In genomic region chr13:41899281-41899680, GRCm38 (mm10) we compare ENCODE assay signal across 24 mouse cellular contexts. TPM values are rescaled to one million over a fixed set of nuclear protein-coding genes. Genes with fewer than 3 reads are reported as not detected.
DNase-seq lines count a peak whose midpoint lies in the region; ATAC-seq and TF ChIP-seq lines count a peak whose summit lies in the region.
"Had no signal": no experiment of that assay in that cellular context is flagged by ENCODE, and none has a peak within 500 bp of the region (broad histone marks: within the 10 kb centered on the region; RNA-seq: fewer than 3 reads in every experiment).

No protein-coding gene starts in this region.

- no peak for ATAC-seq in heart, embryonic 12.5 days (ENCODE audit: insufficient number of reproducible peaks, low FRiP score)
- ATAC-seq in kidney, postnatal 0 days (replicated peaks; ENCODE audit: low FRiP score, low read depth): no peak
- ATAC-seq in lung, embryonic 15.5 days (ENCODE audit: borderline replicate concordance, extremely low read depth, low FRiP score, low TSS enrichment): peak; percentile 59; the same call in 1 of the 2 replicates
- ATAC-seq: forebrain, embryonic 13.5 days; forebrain, embryonic 15.5 days; forebrain, postnatal 0 days; Patski had no signal

- dilution Hi-C loops in CH12.LX (cut with MboI; ENCODE audit: extremely low pct_ligation_motif_present, extremely low pct_unique_long_range_greater_than_20kb, low sequenced_read_pairs): no loop called here

- TF ChIP-seq RAD21 in CH12.LX (IDR thresholded peaks at IDR 0.05; ENCODE audit: low read depth, low read length): no peak

- H3K36me3 ChIP-seq in heart, embryonic 12.5 days: no peaks in the 10 kb centered on the region
- no peaks in the 10 kb centered on the region for H3K36me3 ChIP-seq in kidney, postnatal 0 days (ENCODE audit: insufficient read depth, low read length)
- no peaks in the 10 kb centered on the region for H3K36me3 ChIP-seq in lung, embryonic 15.5 days
- peaks cover 3 to 15% of the 10 kb centered on the region in 2 experiments for H3K36me3 ChIP-seq in CH12.LX (replicated peaks in 1 of 2; ENCODE audit: control insufficient read depth in 1 of 2, insufficient read depth in 1 of 2, low read length in 1 of 2)
- H3K36me3 ChIP-seq: embryonic facial prominence, embryonic 13.5 days; forebrain, embryonic 15.5 days; G1E had no signal

- peak; percentile 51 for DNase-seq in heart, adult 11 months
- DNase-seq in kidney, postnatal 0 days (ENCODE audit: low spot score): peak; percentile 69
- DNase-seq in kidney, adult 8-10 months: no peak
- DNase-seq in lung, postnatal 14 days: no peak
- DNase-seq in CH12.LX (ENCODE audit: extremely low read depth): no peak
- DNase-seq in spleen, postnatal 36 days (ENCODE audit: low spot score in 2 of 2): no peak
- DNase-seq: adrenal gland, adult 8-10 months; adrenal gland, postnatal 14 days; adrenal gland, postnatal 36 days; cerebellum, adult 11-12 months; cerebellum, adult 2 months; cerebellum, adult 9-10 months; cerebellum, postnatal 10 days; cerebellum, postnatal 25 days; forebrain, postnatal 0 days had no signal

- H3K79me2 ChIP-seq in CH12.LX (replicated peaks; ENCODE audit: control insufficient read depth, extremely low read depth, insufficient read depth, poor library complexity, severe bottlenecking): no peaks in the 10 kb centered on the region; the same call in 1 of the 2 replicates

- in situ Hi-C loops in CH12.LX (cut with MboI; ENCODE audit: low pct_ligation_motif_present, low pct_unique_long_range_greater_than_20kb, low sequenced_read_pairs): no loop called here

- TF ChIP-seq CTCF in kidney, postnatal 0 days (IDR thresholded peaks at IDR 0.05; ENCODE audit: low read depth): no peak
- TF ChIP-seq CTCF in CH12.LX (conservative IDR thresholded peaks at IDR 0.05 in 1 of 2, IDR thresholded peaks at IDR 0.05 in 1 of 2; ENCODE audit: low read depth in 2 of 2, low read length in 2 of 2): no peak

- H3K27ac ChIP-seq in heart, embryonic 12.5 days (ENCODE audit: poor library complexity, severe bottlenecking): no peak overlapping the region
- H3K27ac ChIP-seq in kidney, postnatal 0 days: no peak overlapping the region
- no peak overlapping the region for H3K27ac ChIP-seq in lung, embryonic 15.5 days
- H3K27ac ChIP-seq in CH12.LX (ENCODE audit: insufficient read depth, low read depth): peak overlapping the region; percentile 88
- H3K27ac ChIP-seq: embryonic facial prominence, embryonic 13.5 days; forebrain, embryonic 13.5 days; forebrain, embryonic 15.5 days had no signal

- H3K4me1 ChIP-seq in heart, embryonic 12.5 days (replicated peaks): no peaks in the 10 kb centered on the region
- no peaks in the 10 kb centered on the region for H3K4me1 ChIP-seq in kidney, postnatal 0 days (replicated peaks; ENCODE audit: insufficient read depth, low read length)
- 0 out of 2 replicates have a peak, but pooled peaks cover 5% of the 10 kb centered on the region for H3K4me1 ChIP-seq in lung, embryonic 15.5 days
- H3K4me1 ChIP-seq in CH12.LX (ENCODE audit: control insufficient read depth in 1 of 2, insufficient read depth in 2 of 2): peaks cover 25 to 62% of the 10 kb centered on the region in 2 experiments
- H3K4me1 ChIP-seq: embryonic facial prominence, embryonic 13.5 days; forebrain, embryonic 13.5 days; forebrain, embryonic 15.5 days had no signal

- H3K9me3 ChIP-seq in heart, embryonic 12.5 days (replicated peaks): no peaks in the 10 kb centered on the region
- no peaks in the 10 kb centered on the region for H3K9me3 ChIP-seq in kidney, postnatal 0 days (replicated peaks; ENCODE audit: low read length)
- no peaks in the 10 kb centered on the region for H3K9me3 ChIP-seq in lung, embryonic 15.5 days
- H3K9me3 ChIP-seq in CH12.LX (replicated peaks; ENCODE audit: low read length): peaks cover 15% of the 10 kb centered on the region
- H3K9me3 ChIP-seq: embryonic facial prominence, embryonic 13.5 days; forebrain, embryonic 13.5 days; forebrain, embryonic 15.5 days; G1E had no signal

- WGBS in heart, embryonic 12.5 days: 83% methylated on average over 7 of the region's 7 CpGs
- WGBS in kidney, postnatal 0 days: 42% methylated on average over 7 of the region's 7 CpGs
- WGBS in lung, embryonic 15.5 days: 48% methylated on average over 7 of the region's 7 CpGs

- no peak for TF ChIP-seq EP300 in CH12.LX (IDR thresholded peaks at IDR 0.05; ENCODE audit: low read length)

- no peak for TF ChIP-seq POLR2A in CH12.LX (IDR thresholded peaks at IDR 0.05; ENCODE audit: low read depth, low read length)

- H3K4me3 ChIP-seq in heart, embryonic 12.5 days: no peak overlapping the region
- H3K4me3 ChIP-seq in kidney, postnatal 0 days (replicated peaks; ENCODE audit: low read depth, low read length): no peak overlapping the region
- H3K4me3 ChIP-seq in lung, embryonic 15.5 days: no peak overlapping the region
- peak overlapping the region; percentile 19 to 37 (median 22) for H3K4me3 ChIP-seq in CH12.LX (replicated peaks in 1 of 3; ENCODE audit: low read depth in 2 of 3, low read length in 2 of 3, poor library complexity in 1 of 3)
- H3K4me3 ChIP-seq: embryonic facial prominence, embryonic 13.5 days; forebrain, embryonic 13.5 days; forebrain, embryonic 15.5 days had no signal

- H3K27me3 ChIP-seq in heart, embryonic 12.5 days (replicated peaks): no peaks in the 10 kb centered on the region
- no peaks in the 10 kb centered on the region for H3K27me3 ChIP-seq in kidney, postnatal 0 days (ENCODE audit: insufficient read depth, low read length)
- no peaks in the 10 kb centered on the region for H3K27me3 ChIP-seq in lung, embryonic 15.5 days
- H3K27me3 ChIP-seq in CH12.LX (replicated peaks): no peaks in the 10 kb centered on the region
- H3K27me3 ChIP-seq: embryonic facial prominence, embryonic 13.5 days; forebrain, embryonic 13.5 days; forebrain, embryonic 15.5 days had no signal

- no peak overlapping the region for H3K4me2 ChIP-seq in heart, embryonic 12.5 days
- H3K4me2 ChIP-seq in kidney, postnatal 0 days (ENCODE audit: low read length): no peak overlapping the region
- no peak overlapping the region for H3K4me2 ChIP-seq in lung, embryonic 15.5 days
- H3K4me2 ChIP-seq in CH12.LX (ENCODE audit: insufficient read depth, low read depth, poor library complexity, severe bottlenecking): peak overlapping the region; percentile 82
- H3K4me2 ChIP-seq: embryonic facial prominence, embryonic 13.5 days; forebrain, embryonic 13.5 days; forebrain, embryonic 15.5 days had no signal

- H3K9ac ChIP-seq in heart, embryonic 12.5 days: no peak overlapping the region
- no peak overlapping the region for H3K9ac ChIP-seq in kidney, postnatal 0 days (ENCODE audit: low read depth, low read length)
- no peak overlapping the region for H3K9ac ChIP-seq in lung, embryonic 15.5 days
- peak overlapping the region; percentile 69; the same call in 1 of the 2 replicates for H3K9ac ChIP-seq in CH12.LX (ENCODE audit: insufficient read depth, low read depth)
- H3K9ac ChIP-seq: embryonic facial prominence, embryonic 13.5 days; forebrain, embryonic 13.5 days; forebrain, embryonic 15.5 days; forebrain, postnatal 0 days had no signal

TF ChIP-seq in CH12.LX, 34 proteins besides CTCF, POLR2A, EP300 and RAD21:
- no peak for TF ChIP-seq MAX (IDR thresholded peaks at IDR 0.05; ENCODE audit: low read length)
- TF ChIP-seq JUN (IDR thresholded peaks at IDR 0.05; ENCODE audit: insufficient read depth, low read depth, low read length): no peak
- TF ChIP-seq SMC3 (IDR thresholded peaks at IDR 0.05; ENCODE audit: low read depth, low read length): no peak
- TF ChIP-seq POLR2AphosphoS2 (IDR thresholded peaks at IDR 0.05; ENCODE audit: low read depth, low read length): no peak
- TF ChIP-seq NELFE (IDR thresholded peaks at IDR 0.05; ENCODE audit: low read depth, low read length): no peak
- no peak for TF ChIP-seq MEF2A (IDR thresholded peaks at IDR 0.05; ENCODE audit: borderline replicate concordance, low read depth, low read length)
- TF ChIP-seq IRF4 (IDR thresholded peaks at IDR 0.05; ENCODE audit: low read depth, low read length): no peak
TF ChIP-seq in CH12.LX: peak in this region for 0.

RNA-seq across cellular contexts. Expression of gene Adtrp, which starts 51.8 kb away (rescaled TPM):
- polyA plus RNA-seq in heart, embryonic 12.5 days (2016; fragmentation: Nextera tagmentation; extraction: Ambion mirVana): not detected in 2 replicates
- 3.2 and 4.3 TPM in 2 replicates for polyA plus RNA-seq in kidney, postnatal 0 days (2015; fragmentation: Nextera tagmentation; extraction: Ambion mirVana)
- polyA plus RNA-seq in lung, embryonic 15.5 days (2015; fragmentation: Nextera tagmentation; extraction: Ambion mirVana): 0.21 and 0.38 TPM in 2 replicates
- total RNA-seq in CH12.LX (2012; rRNA removed): 37.1 and 39.2 TPM in 2 replicates
- 2.4 and 4.2 TPM in 2 replicates for total RNA-seq in CH12.LX (2014; rRNA removed)
- polyA plus RNA-seq in CH12.LX (2012; ENCODE audit: insufficient read length, low read depth): 6.1 and 7.2 TPM in 2 replicates
- total RNA-seq: forebrain, postnatal 0 days; G1E had no signal
- polyA plus RNA-seq: C2C12; forebrain, embryonic 11.5 days; forebrain, embryonic 13.5 days; forebrain, embryonic 15.5 days; forebrain, postnatal 0 days; G1E; Patski had no signal

Comparison
In these comparisons a context has a peak if more than half of its experiments do, and no peak if none do; other contexts are left out.
1. DNase-seq: peak in heart, adult 11 months (single experiment) and kidney, postnatal 0 days (single experiment); none in kidney, adult 8-10 months (0 of 2), lung, postnatal 14 days (single experiment), CH12.LX (single experiment) and spleen, postnatal 36 days (0 of 2).
2. H3K4me3 ChIP-seq: peak in CH12.LX (3 of 3); none in heart, embryonic 12.5 days (single experiment), kidney, postnatal 0 days (single experiment) and lung, embryonic 15.5 days (single experiment).